Mouse (Mus musculus): ENCODE results near the gene Elmo2.

Gene Elmo2

GRCm38 (mm10) chr2:165257151-165257834 is 69.0 kb downstream of the Elmo2 start:
- DNase-seq (ENCODE audit: low read depth) = no peak

GRCm38 (mm10) chr2:165256213-165256612 is 70.1 kb downstream of the Elmo2 start:
- no peak for DNase-seq (ENCODE audit: low read depth)

GRCm38 (mm10) chr2:165253867-165254266 is 72.4 kb downstream of the Elmo2 start:
- no peak for DNase-seq (ENCODE audit: low read depth)

GRCm38 (mm10) chr2:165253269-165253668 is 73.0 kb downstream of the Elmo2 start:
- no peak for DNase-seq (ENCODE audit: low read depth)

GRCm38 (mm10) chr2:165252801-165253200 is 73.5 kb downstream of the Elmo2 start:
- DNase-seq (ENCODE audit: low read depth) = no peak

GRCm38 (mm10) chr2:165252381-165252780 is 73.9 kb downstream of the Elmo2 start:
- DNase-seq (ENCODE audit: low read depth) = no peak

- no peak for DNase-seq (ENCODE audit: low read depth)
These were observed 75.4 kb downstream of the Elmo2 start for GRCm38 (mm10) chr2:165250903-165251302.

- DNase-seq (ENCODE audit: low read depth) = no peak
These were observed 77.3 kb downstream of the Elmo2 start for GRCm38 (mm10) chr2:165248967-165249366.

GRCm38 (mm10) chr2:165246349-165246748 is 79.9 kb downstream of the Elmo2 start:
- no peak for DNase-seq (ENCODE audit: low read depth)

- DNase-seq (ENCODE audit: low read depth) = no peak
These were observed 83.1 kb downstream of the Elmo2 start for GRCm38 (mm10) chr2:165243122-165243720.

GRCm38 (mm10) chr2:165242575-165242974 is 83.7 kb downstream of the Elmo2 start:
- DNase-seq (ENCODE audit: low read depth) = no peak

GRCm38 (mm10) chr2:165241786-165242185 is 84.5 kb downstream of the Elmo2 start:
- no peak for DNase-seq (ENCODE audit: low read depth)

- DNase-seq (ENCODE audit: low read depth) = no peak
These were observed 85.9 kb downstream of the Elmo2 start for GRCm38 (mm10) chr2:165240371-165240770.

GRCm38 (mm10) chr2:165239533-165240144 is 86.6 kb downstream of the Elmo2 start:
- no peak for DNase-seq (ENCODE audit: low read depth)

- DNase-seq (ENCODE audit: low read depth) = no peak
These were observed 87.7 kb downstream of the Elmo2 start for GRCm38 (mm10) chr2:165238416-165239145.

Data from fibroblast of lung, adult 2 months (primary cell).